Mouse (Mus musculus) yolk sac, embryonic 10.5 days (tissue): ENCODE data around the gene Exosc5.
A peak's percentile ranks its signal among the peaks of the same experiment; 100 is the strongest.

Experiments used
- DNase-seq: peaks from one replicate; pipeline ENCODE4 v3.0.0-alpha.2; 2017; ENCODE audit warnings: low spot score

Gene Exosc5

DNA sequence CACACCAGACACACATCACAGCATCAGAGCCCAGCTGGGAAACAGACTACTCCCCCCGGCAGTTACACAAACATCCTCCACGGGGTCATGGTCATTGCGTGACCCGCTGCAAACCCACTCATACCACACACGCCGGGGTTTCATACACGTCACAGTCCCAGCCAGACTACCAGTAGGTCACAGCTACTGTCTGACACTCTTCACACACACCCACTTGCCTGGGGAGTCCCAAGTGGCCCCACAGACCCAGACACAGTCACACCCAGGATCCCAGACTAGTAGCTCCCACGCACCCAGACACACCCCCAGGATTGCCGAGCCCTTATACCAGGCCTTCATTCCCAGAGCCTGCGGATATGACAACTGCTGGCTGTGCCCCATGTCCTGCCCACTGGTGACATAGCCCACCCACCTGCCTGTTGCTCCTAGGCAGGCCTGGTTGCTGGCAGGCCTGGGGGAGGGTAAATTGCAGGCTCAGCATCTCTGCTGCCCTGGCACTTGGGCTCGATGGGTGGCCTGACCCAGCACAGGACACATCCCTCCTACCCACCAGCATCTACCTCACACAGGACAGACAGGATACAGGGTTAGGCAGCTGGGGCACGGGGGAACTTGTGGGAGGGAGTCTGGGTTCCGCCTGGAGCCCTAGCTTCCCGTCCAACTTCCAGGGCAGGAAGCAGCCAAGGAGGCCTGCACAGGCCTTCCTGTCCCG lies 48.8 kb downstream of the Exosc5 start:
- no peak for DNase-seq

DNA sequence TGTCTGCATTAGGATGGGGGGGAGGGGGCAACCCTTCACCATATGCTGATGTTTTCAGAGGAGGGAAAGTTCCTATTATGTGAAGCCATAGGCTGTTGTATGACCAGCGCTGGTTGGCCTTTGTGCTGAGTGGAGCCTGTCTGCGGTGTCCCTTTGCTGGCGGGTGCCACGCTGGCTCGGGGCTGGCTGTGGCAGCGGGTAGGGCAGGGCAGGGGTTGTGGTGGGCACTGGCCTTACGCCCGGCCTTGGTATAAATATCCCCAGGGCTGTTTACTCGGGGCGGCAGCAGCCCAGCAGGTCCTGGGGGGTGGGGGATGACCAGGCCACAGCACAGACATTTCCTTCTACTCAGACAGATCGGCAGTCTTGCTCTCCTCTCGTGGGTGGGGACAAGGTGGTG lies 51.0 kb downstream of the Exosc5 start:
- DNase-seq: no peak

DNA sequence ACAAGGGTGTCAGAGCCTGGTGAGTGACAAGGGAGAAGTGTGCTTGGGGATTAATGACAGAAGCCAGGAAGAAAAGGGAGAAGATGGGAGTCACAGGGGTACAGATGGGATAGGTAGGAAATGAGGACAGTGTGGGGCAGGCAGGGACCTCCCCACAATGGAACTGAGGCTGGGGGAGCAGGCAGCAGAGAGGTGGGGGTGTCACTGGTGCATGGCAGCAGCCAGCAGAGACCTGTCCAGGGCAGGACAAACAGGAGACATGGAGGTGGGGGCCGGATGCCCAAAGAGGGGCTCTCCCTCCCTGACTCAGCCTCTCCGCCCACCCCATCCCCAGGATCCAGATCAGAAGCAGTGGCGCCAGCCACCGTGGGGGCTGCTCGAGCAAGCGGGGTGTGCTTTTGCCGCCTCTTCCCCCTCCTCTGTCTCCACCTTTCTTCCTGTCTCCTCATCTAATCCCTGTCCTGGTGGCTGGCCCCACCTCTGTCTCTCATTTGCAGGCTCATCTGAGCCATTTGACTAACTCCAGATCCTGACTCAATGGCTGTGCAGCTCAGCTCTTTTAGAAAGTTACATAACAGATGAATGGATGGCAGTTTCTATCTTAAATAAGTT lies 51.7 kb downstream of the Exosc5 start:
- DNase-seq: no peak

DNA sequence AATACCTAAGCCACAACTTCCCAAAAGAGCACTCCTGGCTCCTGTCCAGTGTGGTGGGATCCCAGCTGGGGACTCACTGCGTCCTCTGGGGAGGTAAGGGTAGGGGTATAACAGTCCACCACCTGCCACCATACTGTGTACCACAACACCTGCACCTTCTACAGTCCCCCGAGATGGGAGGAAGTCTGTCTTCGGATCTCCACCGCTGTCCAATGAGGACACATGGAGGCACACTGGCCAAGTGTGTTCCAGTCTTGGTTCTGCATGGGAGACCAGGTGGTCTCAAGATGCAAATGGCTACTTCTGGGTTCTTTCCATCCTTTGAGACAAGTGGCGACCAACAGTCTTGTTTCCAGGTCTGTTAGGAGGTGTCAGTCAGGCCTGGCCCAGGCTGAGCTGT lies 52.2 kb downstream of the Exosc5 start:
- DNase-seq: no peak

DNA sequence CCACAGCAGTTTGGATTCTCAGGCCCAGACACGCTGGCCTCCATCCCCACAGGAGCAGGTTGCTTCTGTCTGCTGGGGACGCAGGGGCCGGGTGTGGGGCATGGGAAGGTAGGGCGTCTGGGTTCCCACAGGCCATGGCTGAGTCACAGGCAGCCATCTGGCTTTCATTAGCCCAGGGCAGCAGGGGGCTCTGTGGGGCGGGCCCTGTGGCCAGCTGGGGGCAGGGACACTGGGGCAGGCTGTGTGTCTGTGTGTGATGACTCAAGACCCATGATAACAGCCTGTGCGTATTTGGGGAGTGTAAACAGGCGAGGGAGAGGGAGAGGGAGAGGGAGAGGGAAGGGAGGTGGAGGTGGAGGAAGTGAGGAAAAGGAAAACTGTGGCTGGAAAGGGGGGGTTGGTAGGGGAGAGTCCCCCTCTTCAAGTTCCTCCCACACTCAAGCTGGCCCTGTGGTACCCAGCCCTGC lies 52.8 kb downstream of the Exosc5 start:
- DNase-seq: peak; percentile 71

DNA sequence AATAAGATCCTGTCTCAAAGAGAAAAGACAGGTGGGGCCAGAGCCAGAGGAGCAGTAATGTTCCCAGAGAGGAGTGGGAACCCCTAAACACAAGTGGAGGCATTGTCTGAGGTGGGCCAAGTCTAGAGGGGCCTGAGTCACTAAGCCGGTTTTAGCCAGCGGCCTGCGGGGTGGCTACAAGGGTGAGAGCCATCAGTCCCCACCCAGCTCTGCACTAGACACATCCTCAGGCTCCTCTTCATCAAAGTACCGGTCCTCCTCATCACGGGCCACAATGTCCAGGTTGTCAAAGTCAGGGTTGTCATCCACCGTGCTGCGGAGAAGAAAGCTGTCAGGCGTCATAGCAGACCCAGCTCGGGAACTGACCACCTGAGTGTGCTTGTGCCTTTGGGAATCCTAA lies 53.8 kb downstream of the Exosc5 start:
- no peak for DNase-seq

DNA sequence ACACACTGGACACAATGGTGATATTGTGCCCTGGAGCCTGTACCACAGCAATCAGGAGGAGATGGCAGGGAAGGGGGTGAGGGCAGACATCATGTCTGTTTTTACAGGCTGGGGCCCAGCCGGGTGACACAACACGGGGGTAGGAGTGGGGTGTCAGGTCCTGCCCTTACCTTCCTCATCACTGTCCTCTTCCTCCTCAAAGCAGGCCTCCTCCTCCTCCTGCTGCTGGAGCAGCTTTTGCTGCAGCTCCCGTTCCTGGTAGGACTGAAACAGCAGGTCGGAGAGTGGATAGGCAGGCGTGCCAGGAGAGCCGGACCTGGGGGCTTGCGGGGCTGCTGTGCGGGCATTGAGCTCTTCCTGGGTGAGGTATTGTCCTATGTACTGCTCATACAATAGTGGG lies 55.6 kb downstream of the Exosc5 start:
- DNase-seq: no peak

DNA sequence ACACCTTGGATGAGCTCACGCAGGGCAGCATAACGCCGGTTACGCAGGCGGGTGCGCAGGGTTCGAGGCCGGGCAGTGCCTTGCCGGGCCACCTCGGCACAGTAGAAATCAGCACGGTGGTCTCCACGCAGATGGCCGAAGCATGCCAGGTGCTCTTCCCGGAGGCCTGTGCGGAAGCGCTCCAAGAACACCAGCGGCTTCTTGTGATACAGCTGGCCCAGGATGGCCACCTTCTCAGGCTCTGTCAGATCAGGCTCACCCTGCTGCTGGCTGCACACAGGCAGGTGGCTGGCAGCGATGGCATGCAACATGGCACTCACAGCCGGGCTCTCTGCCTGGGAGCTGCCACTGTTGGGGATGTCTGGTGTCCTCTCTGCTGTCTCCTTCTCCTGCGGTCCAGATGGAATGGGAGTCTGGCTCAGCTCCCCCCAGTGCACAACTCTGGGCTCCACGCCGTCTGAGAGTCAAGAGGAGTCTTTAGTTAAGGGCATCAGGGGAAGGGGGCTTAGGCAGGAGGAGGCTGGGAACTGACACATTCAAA lies 56.8 kb downstream of the Exosc5 start:
- DNase-seq: no peak

DNA sequence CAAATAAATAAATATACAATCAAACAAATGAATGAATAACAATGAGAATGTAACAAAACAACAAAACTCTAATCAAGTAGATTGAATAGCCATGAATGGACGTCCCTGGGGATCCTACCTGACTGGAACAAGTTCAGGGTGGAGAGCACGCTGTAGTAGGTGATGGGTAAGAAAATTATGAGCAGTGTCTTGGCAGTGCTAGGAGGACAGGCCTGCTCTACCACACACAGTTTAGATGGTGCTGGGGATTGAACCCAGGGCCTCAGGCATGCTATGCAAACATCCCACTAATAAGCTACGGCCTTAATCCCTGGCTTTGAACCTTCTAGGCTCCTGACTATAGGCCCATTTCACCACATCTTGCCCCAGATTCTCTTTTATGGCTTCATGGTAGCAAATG lies 58.5 kb downstream of the Exosc5 start:
- no peak for DNase-seq

DNA sequence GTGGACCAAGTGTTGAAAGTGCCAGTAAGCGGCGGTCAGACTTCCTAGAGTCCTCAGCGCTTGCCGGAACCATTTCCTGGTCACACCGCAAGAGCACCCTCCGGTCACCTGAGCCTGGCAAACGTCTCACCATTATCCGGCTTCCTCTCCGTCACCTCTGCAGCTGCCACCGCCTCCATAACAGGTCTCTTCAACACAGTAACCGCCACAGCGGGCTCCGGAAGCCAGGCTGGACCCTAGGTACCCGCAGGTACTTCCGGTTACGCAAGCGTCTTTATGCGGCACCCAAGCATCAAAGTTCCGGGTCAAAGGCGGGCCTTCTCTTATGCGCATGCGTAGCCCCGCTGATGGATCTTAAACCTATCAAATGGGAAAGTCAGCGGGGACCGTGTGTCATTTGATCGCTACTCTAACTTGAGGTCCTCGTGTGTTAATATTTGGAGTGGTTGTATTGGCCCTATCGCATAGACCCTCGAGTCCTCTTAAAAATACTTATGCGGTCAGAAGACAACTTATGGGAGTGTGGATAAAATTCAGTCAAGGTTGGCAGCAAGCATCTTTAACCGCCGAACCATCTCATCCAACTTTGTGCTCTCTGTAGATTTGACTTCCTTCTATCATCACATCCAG lies 59.9 kb downstream of the Exosc5 start, which contains the start of gene Ccdc97:
Gene Ccdc97, minus strand, starts transcription at position 301 of the 630 bp plus-strand sequence.
- DNase-seq: peak; percentile 93

DNA sequence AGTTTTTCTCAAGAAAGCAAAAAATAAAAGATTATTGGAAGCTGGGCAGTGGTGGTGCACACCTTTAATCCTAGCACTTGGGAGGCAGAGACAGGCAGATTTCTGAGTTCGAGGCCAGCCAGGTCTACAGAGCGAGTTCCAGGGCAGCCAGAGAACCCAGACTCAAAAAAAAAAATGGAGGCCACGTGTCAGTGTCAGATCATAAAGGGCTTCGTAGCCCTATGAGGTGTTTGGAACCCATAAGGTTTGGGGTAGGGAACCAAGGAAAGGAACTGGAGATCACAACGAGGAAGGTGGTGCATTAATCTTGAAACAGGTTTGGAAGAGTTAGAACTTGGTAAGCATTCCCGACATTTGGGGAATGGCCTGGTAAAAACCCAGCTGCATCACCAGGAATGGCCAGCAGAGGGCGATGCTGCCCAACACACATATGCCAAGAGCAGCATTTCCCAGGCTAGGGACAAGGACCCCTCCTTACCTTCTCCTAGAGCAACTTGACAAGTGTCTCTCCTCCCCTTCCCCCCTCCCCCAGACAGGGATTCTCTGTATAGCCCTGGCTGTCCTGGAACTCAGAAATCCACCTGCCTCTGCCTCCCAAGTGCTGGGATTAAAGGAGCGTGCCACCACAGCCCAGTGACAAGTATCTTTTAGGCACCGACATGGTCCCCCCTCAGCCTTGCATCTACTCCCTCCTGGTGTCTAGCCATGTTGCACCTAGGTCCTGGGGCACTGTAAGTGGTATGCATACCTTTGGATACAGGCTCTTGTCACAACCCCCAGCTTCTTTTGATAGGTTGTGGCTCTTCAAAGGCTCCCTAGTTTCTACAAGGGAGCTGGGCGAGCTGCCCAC lies 61.0 kb downstream of the Exosc5 start:
- peak; percentile 73 for DNase-seq

DNA sequence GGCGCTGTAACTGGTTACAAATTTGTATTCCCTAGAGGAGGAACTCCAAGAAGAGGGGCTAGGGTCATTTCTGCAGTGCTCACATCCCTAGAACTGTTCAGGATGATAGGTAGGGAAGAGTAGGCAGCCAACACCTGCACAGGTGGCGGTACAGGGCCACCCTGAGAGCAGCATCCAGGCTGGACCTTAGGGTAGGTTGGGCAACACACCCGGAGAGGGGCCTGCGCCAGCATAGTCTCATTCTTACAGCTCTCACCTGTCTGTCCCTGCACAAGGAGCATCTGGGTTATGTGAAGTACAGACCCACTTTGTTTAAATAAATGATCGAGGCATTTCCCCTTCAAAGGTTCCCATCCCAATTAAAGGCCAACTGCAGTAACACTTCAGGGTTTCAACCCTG lies 61.8 kb downstream of the Exosc5 start:
- no peak for DNase-seq
